Mouse (Mus musculus): ENCODE data around the gene Slc6a8.

DNA sequence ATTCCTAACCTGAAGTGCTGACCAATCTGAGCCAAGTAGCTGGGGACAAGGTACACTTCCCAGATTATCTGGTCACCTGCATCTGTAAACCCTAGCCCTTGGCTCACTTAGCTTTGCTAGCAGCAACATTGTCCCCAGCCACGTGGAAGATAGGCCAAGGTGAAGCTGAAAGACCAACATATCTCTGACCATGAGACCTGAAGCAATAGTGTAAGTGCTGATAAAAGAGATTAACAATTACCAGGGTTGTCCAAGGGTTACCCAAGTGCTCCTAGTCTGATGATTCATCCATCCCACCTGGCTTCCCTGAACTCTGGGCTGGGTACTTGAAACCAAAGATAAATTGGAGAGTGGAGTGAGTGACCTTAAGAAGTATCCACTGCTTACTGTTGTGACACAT is 58.0 kb downstream of the Slc6a8 start:
- TF ChIP-seq CTCF (IDR thresholded peaks at IDR 0.05; ENCODE audit: control insufficient read depth, insufficient read depth, insufficient read length) (no peak), FOSL1 (IDR thresholded peaks at IDR 0.05; ENCODE audit: insufficient read depth, low read length, poor library complexity, severe bottlenecking) (no peak), USF1 (IDR thresholded peaks at IDR 0.05; ENCODE audit: low read depth) (no peak)
